8 mouse cellular contexts compared by ENCODE assay signal in the genomic region with DNA sequence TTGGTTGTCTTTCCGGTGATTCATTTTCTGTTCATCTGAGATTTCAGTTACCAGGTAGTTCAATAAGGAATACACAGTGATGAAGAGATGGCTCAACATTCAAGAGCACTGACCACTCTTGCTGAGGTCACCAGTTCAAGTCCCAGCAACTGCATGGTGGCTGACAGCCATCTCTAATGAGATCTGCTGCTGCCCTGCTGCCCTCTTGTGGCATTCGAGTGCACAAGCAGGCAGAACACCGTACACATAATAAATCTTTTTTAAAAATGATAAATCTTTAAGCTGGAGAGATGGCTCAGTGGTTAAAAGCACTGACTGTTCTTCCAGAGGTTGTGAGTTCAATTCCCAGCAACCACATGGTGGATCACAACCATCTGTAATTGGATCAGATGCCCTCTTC. TPM values are rescaled to one million over a fixed set of nuclear protein-coding genes. Genes with fewer than 3 reads are reported as not detected.
A peak's percentile ranks its signal among the peaks of the same experiment; 100 is the strongest.
DNase-seq lines count a peak whose midpoint lies in the region; ATAC-seq and TF ChIP-seq lines count a peak whose summit lies in the region.

No protein-coding gene starts in this region.

- peak; percentile 35 for DNase-seq in hindbrain, embryonic 11.5 days (ENCODE audit: low spot score)
- no peak for DNase-seq in hindbrain, embryonic 14.5 days (ENCODE audit: low spot score)
- DNase-seq in embryo, embryonic 10.5 days (ENCODE audit: low spot score) = peak; percentile 36
- peak; percentile 14 for DNase-seq in lung, postnatal 14 days
- DNase-seq in right cerebral cortex, postnatal 25 days = no peak
- DNase-seq in forebrain, embryonic 14.5 days (ENCODE audit: low spot score) = no peak
- DNase-seq in frontal cortex, postnatal 36 days (ENCODE audit: low spot score in 2 of 2) = no peak

- peak; percentile 85 for TF ChIP-seq CTCF in ES-Bruce4 (IDR thresholded peaks at IDR 0.05; ENCODE audit: low read depth, low read length)

- no peak for TF ChIP-seq POLR2A in ES-Bruce4 (IDR thresholded peaks at IDR 0.05; ENCODE audit: insufficient read depth, low read length)

- H3K4me1 ChIP-seq in hindbrain, embryonic 11.5 days (replicated peaks; ENCODE audit: control insufficient read depth, insufficient read depth, low read length) = no peaks in the 10 kb centered on the region
- no peaks in the 10 kb centered on the region; the same call in 1 of the 2 replicates for H3K4me1 ChIP-seq in hindbrain, embryonic 14.5 days (replicated peaks; ENCODE audit: control insufficient read depth, insufficient read depth, low read length)
- peaks cover 2% of the 10 kb centered on the region for H3K4me1 ChIP-seq in ES-Bruce4 (ENCODE audit: control insufficient read depth, insufficient read depth, low read length)
- H3K4me1 ChIP-seq in forebrain, embryonic 14.5 days (ENCODE audit: control insufficient read depth, insufficient read depth, low read length) = no peaks in the 10 kb centered on the region

- H3K27me3 ChIP-seq in hindbrain, embryonic 11.5 days (ENCODE audit: control insufficient read depth, insufficient read depth, low read length) = no peaks in the 10 kb centered on the region
- H3K27me3 ChIP-seq in hindbrain, embryonic 14.5 days (ENCODE audit: control insufficient read depth, insufficient read depth, low read length) = no peaks in the 10 kb centered on the region
- no peaks in the 10 kb centered on the region for H3K27me3 ChIP-seq in ES-Bruce4 (ENCODE audit: control insufficient read depth, insufficient read depth, low read length, poor library complexity, severe bottlenecking)
- no peaks in the 10 kb centered on the region for H3K27me3 ChIP-seq in forebrain, embryonic 14.5 days (replicated peaks; ENCODE audit: control insufficient read depth, insufficient read depth, low read length)

- H3K4me3 ChIP-seq in hindbrain, embryonic 11.5 days (ENCODE audit: low read depth, low read length) = no peak overlapping the region
- H3K4me3 ChIP-seq in hindbrain, embryonic 14.5 days (replicated peaks; ENCODE audit: low read length) = no peak overlapping the region
- no peak overlapping the region for H3K4me3 ChIP-seq in ES-Bruce4 (ENCODE audit: low read depth, low read length)
- no peak overlapping the region for H3K4me3 ChIP-seq in forebrain, embryonic 14.5 days (ENCODE audit: low read depth, low read length)

- no peak for ATAC-seq in hindbrain, embryonic 11.5 days (ENCODE audit: low FRiP score)
- no peak for ATAC-seq in hindbrain, embryonic 14.5 days (ENCODE audit: low FRiP score)
- no peak for ATAC-seq in forebrain, embryonic 14.5 days

- no peak overlapping the region for H3K27ac ChIP-seq in hindbrain, embryonic 11.5 days (ENCODE audit: low read depth, low read length)
- no peak overlapping the region for H3K27ac ChIP-seq in hindbrain, embryonic 14.5 days
- no peak overlapping the region for H3K27ac ChIP-seq in ES-Bruce4 (ENCODE audit: insufficient read depth, low read length)
- no peak overlapping the region for H3K27ac ChIP-seq in forebrain, embryonic 14.5 days (ENCODE audit: low read depth, low read length)

- no peak overlapping the region for H3K9ac ChIP-seq in hindbrain, embryonic 11.5 days (ENCODE audit: low read depth, low read length)
- no peak overlapping the region for H3K9ac ChIP-seq in hindbrain, embryonic 14.5 days
- no peak overlapping the region for H3K9ac ChIP-seq in ES-Bruce4 (ENCODE audit: low read depth, poor library complexity, severe bottlenecking)
- no peak overlapping the region for H3K9ac ChIP-seq in forebrain, embryonic 14.5 days (ENCODE audit: low read length)

- WGBS in hindbrain, embryonic 11.5 days = 64% methylated on average over 3 of the region's 3 CpGs
- WGBS in hindbrain, embryonic 14.5 days = 54% methylated on average over 3 of the region's 3 CpGs
- WGBS in forebrain, embryonic 14.5 days = 60% methylated on average over 3 of the region's 3 CpGs

- H3K4me2 ChIP-seq in hindbrain, embryonic 11.5 days (replicated peaks; ENCODE audit: low read depth, low read length) = no peak overlapping the region
- H3K4me2 ChIP-seq in hindbrain, embryonic 14.5 days (replicated peaks) = no peak overlapping the region
- H3K4me2 ChIP-seq in forebrain, embryonic 14.5 days (ENCODE audit: low read length) = no peak overlapping the region

- no peak for TF ChIP-seq EP300 in ES-Bruce4 (IDR thresholded peaks at IDR 0.05; ENCODE audit: insufficient read depth, low read depth, low read length)

- H3K9me3 ChIP-seq in hindbrain, embryonic 11.5 days (ENCODE audit: control insufficient read depth, low read length) = no peaks in the 10 kb centered on the region
- H3K9me3 ChIP-seq in hindbrain, embryonic 14.5 days (ENCODE audit: control insufficient read depth, low read length) = no peaks in the 10 kb centered on the region
- H3K9me3 ChIP-seq in ES-Bruce4 (replicated peaks; ENCODE audit: control insufficient read depth, insufficient read depth, low read length, poor library complexity, severe bottlenecking) = no peaks in the 10 kb centered on the region
- no peaks in the 10 kb centered on the region for H3K9me3 ChIP-seq in forebrain, embryonic 14.5 days (replicated peaks; ENCODE audit: control insufficient read depth, low read length)

- no peaks in the 10 kb centered on the region for H3K36me3 ChIP-seq in hindbrain, embryonic 11.5 days (ENCODE audit: control insufficient read depth, insufficient read depth, low read length)
- H3K36me3 ChIP-seq in hindbrain, embryonic 14.5 days (replicated peaks; ENCODE audit: control insufficient read depth, insufficient read depth) = no peaks in the 10 kb centered on the region
- H3K36me3 ChIP-seq in ES-Bruce4 (ENCODE audit: control insufficient read depth, insufficient read depth, low read length, poor library complexity, severe bottlenecking) = no peaks in the 10 kb centered on the region
- no peaks in the 10 kb centered on the region for H3K36me3 ChIP-seq in forebrain, embryonic 14.5 days (ENCODE audit: control insufficient read depth, insufficient read depth, low read length)

RNA-seq across cellular contexts. Expression of gene Mfap1b, which starts 6.6 kb away (rescaled TPM):
- 80.4 and 80.9 TPM in 2 replicates for polyA plus RNA-seq in hindbrain, embryonic 11.5 days (2014; fragmentation: Nextera tagmentation; extraction: Ambion mirVana)
- polyA plus RNA-seq in hindbrain, embryonic 14.5 days (2014; fragmentation: Nextera tagmentation; extraction: Ambion mirVana) = 65.0 and 69.0 TPM in 2 replicates
- polyA plus RNA-seq in ES-Bruce4 (2011; ENCODE audit: insufficient read depth, insufficient read length, low read depth, missing spikeins) = 25.9 and 28.0 TPM in 2 replicates
- polyA plus RNA-seq in forebrain, embryonic 14.5 days (2014; fragmentation: Nextera tagmentation; extraction: Ambion mirVana) = 65.7 and 73.0 TPM in 2 replicates

RNA-seq across cellular contexts. Expression of gene Serinc4, which starts 23.9 kb away (rescaled TPM):
- polyA plus RNA-seq in hindbrain, embryonic 11.5 days (2014; fragmentation: Nextera tagmentation; extraction: Ambion mirVana) = 0.46 and 0.80 TPM in 2 replicates
- 0.68 and 0.96 TPM in 2 replicates for polyA plus RNA-seq in hindbrain, embryonic 14.5 days (2014; fragmentation: Nextera tagmentation; extraction: Ambion mirVana)
- 0.27 TPM in 1 of 2 replicates, not detected in the other for polyA plus RNA-seq in ES-Bruce4 (2011; ENCODE audit: insufficient read depth, insufficient read length, low read depth, missing spikeins)
- polyA plus RNA-seq in forebrain, embryonic 14.5 days (2014; fragmentation: Nextera tagmentation; extraction: Ambion mirVana) = 0.95 and 1.1 TPM in 2 replicates

RNA-seq across cellular contexts. Expression of gene Mfap1a, which starts 26.0 kb away (rescaled TPM):
- 30.9 and 31.5 TPM in 2 replicates for polyA plus RNA-seq in hindbrain, embryonic 11.5 days (2014; fragmentation: Nextera tagmentation; extraction: Ambion mirVana)
- polyA plus RNA-seq in hindbrain, embryonic 14.5 days (2014; fragmentation: Nextera tagmentation; extraction: Ambion mirVana) = 23.1 and 25.3 TPM in 2 replicates
- polyA plus RNA-seq in ES-Bruce4 (2011; ENCODE audit: insufficient read depth, insufficient read length, low read depth, missing spikeins) = 22.0 and 22.8 TPM in 2 replicates
- 19.4 and 24.4 TPM in 2 replicates for polyA plus RNA-seq in forebrain, embryonic 14.5 days (2014; fragmentation: Nextera tagmentation; extraction: Ambion mirVana)

RNA-seq across cellular contexts. Expression of gene Wdr76, which starts 26.0 kb away (rescaled TPM):
- polyA plus RNA-seq in hindbrain, embryonic 11.5 days (2014; fragmentation: Nextera tagmentation; extraction: Ambion mirVana) = 11.4 and 12.6 TPM in 2 replicates
- 3.2 and 3.8 TPM in 2 replicates for polyA plus RNA-seq in hindbrain, embryonic 14.5 days (2014; fragmentation: Nextera tagmentation; extraction: Ambion mirVana)
- polyA plus RNA-seq in ES-Bruce4 (2011; ENCODE audit: insufficient read depth, insufficient read length, low read depth, missing spikeins) = 40.6 and 41.2 TPM in 2 replicates
- 5.5 and 5.6 TPM in 2 replicates for polyA plus RNA-seq in forebrain, embryonic 14.5 days (2014; fragmentation: Nextera tagmentation; extraction: Ambion mirVana)

RNA-seq across cellular contexts. Expression of gene Hypk, which starts 27.4 kb away (rescaled TPM):
- 114 and 116 TPM in 2 replicates for polyA plus RNA-seq in hindbrain, embryonic 11.5 days (2014; fragmentation: Nextera tagmentation; extraction: Ambion mirVana)
- 71.9 and 90.2 TPM in 2 replicates for polyA plus RNA-seq in hindbrain, embryonic 14.5 days (2014; fragmentation: Nextera tagmentation; extraction: Ambion mirVana)
- polyA plus RNA-seq in ES-Bruce4 (2011; ENCODE audit: insufficient read depth, insufficient read length, low read depth, missing spikeins) = 102 and 107 TPM in 2 replicates
- 91.9 and 95.1 TPM in 2 replicates for polyA plus RNA-seq in forebrain, embryonic 14.5 days (2014; fragmentation: Nextera tagmentation; extraction: Ambion mirVana)

Comparison
In these comparisons a context has a peak if more than half of its experiments do, and no peak if none do; other contexts are left out.
1. DNase-seq: peak in hindbrain, embryonic 11.5 days (single experiment), embryo, embryonic 10.5 days (single experiment) and lung, postnatal 14 days (single experiment); none in hindbrain, embryonic 14.5 days (single experiment), right cerebral cortex, postnatal 25 days (single experiment), forebrain, embryonic 14.5 days (single experiment) and frontal cortex, postnatal 36 days (0 of 2).